Mouse (Mus musculus): ENCODE measurements around the gene Gm6164. TPM values are rescaled to one million over a fixed set of nuclear protein-coding genes. Genes with fewer than 3 reads are reported as not detected.

Gene Gm6164
- polyA plus RNA-seq (2017; shearing (Covaris generic)): not detected

GRCm38 (mm10) chr7:20205507-20205906, at the start of gene Gm6164:
Gene Gm6164, minus strand, starts transcription at chr7:20205607.

GRCm38 (mm10) chr7:20233728-20234127, 28.3 kb upstream of the Gm6164 start, which contains the start of gene Gm4498:
Gene Gm4498, minus strand, starts transcription at chr7:20233828.

GRCm38 (mm10) chr7:20193410-20193809, 12.0 kb downstream of the Gm6164 start, which contains the start of gene Vmn1r95:
Gene Vmn1r95, plus strand, starts transcription at chr7:20193710.

GRCm38 (mm10) chr7:20168277-20168676, 37.1 kb downstream of the Gm6164 start, which contains the start of gene Vmn1r94:
Gene Vmn1r94, minus strand, starts transcription at chr7:20168377.

Other genes starting within 250 kb of the Gm6164 start
- not detected for gene Ceacam20, start 240.2 kb downstream of the Gm6164 start, polyA plus RNA-seq (2017; shearing (Covaris generic))
- gene Nlrp9b, start 214.1 kb downstream of the Gm6164 start, polyA plus RNA-seq (2017; shearing (Covaris generic)): not detected
- gene Vmn1r91, start 105.9 kb downstream of the Gm6164 start, polyA plus RNA-seq (2017; shearing (Covaris generic)): 0.10 TPM
- gene Gm16442, start 83.0 kb downstream of the Gm6164 start, polyA plus RNA-seq (2017; shearing (Covaris generic)): not detected
- gene Vmn1r93, start 66.5 kb downstream of the Gm6164 start, polyA plus RNA-seq (2017; shearing (Covaris generic)): not detected
- not detected for gene Vmn1r94, start 37.2 kb downstream of the Gm6164 start, polyA plus RNA-seq (2017; shearing (Covaris generic))
- not detected for gene Vmn1r95, start 11.9 kb downstream of the Gm6164 start, polyA plus RNA-seq (2017; shearing (Covaris generic))
- not detected for gene Gm4498, start 28.2 kb upstream of the Gm6164 start, polyA plus RNA-seq (2017; shearing (Covaris generic))
- not detected for gene Gm5890, start 57.2 kb upstream of the Gm6164 start, polyA plus RNA-seq (2017; shearing (Covaris generic))
- not detected for gene Gm4133, start 128.5 kb upstream of the Gm6164 start, polyA plus RNA-seq (2017; shearing (Covaris generic))
- gene Gm5728, start 169.8 kb upstream of the Gm6164 start, polyA plus RNA-seq (2017; shearing (Covaris generic)): not detected
- gene Vmn1r100, start 212.3 kb upstream of the Gm6164 start, polyA plus RNA-seq (2017; shearing (Covaris generic)): not detected
- not detected for gene Vmn1r101, start 237.0 kb upstream of the Gm6164 start, polyA plus RNA-seq (2017; shearing (Covaris generic))

Data from CD4-positive, CD25-positive, alpha-beta regulatory T cell, adult 9 weeks (primary cell).